Mouse (Mus musculus): Measurements from ENCODE around the gene Stum. TPM values are rescaled to one million over a fixed set of nuclear protein-coding genes. Genes with fewer than 3 reads are reported as not detected.

Gene Stum
- polyA plus RNA-seq, 1 experiment from 2014 or later = 1.6 TPM

GRCm38 (mm10) chr1:180388481-180388880, 94.8 kb downstream of the Stum start:
- no peaks in the 10 kb centered on the region for H3K27me3 ChIP-seq (replicated peaks)
- peaks cover 32% of the 10 kb centered on the region for H3K4me1 ChIP-seq
- WGBS = 26% methylated on average over 1 of the region's 1 CpGs
- H3K4me2 ChIP-seq = no peak overlapping the region
- H3K9ac ChIP-seq = no peak overlapping the region
- H3K4me3 ChIP-seq (replicated peaks) = no peak overlapping the region
- peak overlapping the region; percentile 92; the same call in 1 of the 2 replicates for H3K27ac ChIP-seq
- no peaks in the 10 kb centered on the region for H3K9me3 ChIP-seq
- no peak for ATAC-seq (ENCODE audit: insufficient read depth, low FRiP score, low read depth)
- no peaks in the 10 kb centered on the region for H3K36me3 ChIP-seq

GRCm38 (mm10) chr1:180387750-180388480, 95.4 kb downstream of the Stum start:
- 10% methylated on average over 11 of the region's 11 CpGs for WGBS
- Histone ChIP-seq H3K36me3 (no peaks in the 10 kb centered on the region), H3K4me1 (peaks cover 32% of the 10 kb centered on the region), H3K9me3 (no peaks in the 10 kb centered on the region), H3K4me3 (replicated peaks) (peak overlapping the region; percentile 40), H3K9ac (no peak overlapping the region), H3K27ac (peak overlapping the region; percentile 92), H3K4me2 (peak overlapping the region; percentile 74), H3K27me3 (replicated peaks) (no peaks in the 10 kb centered on the region)
- ATAC-seq (ENCODE audit: insufficient read depth, low FRiP score, low read depth) = no peak

- Histone ChIP-seq H3K9ac (peak overlapping the region; percentile 30; the same call in 1 of the 2 replicates), H3K27ac (peak overlapping the region; percentile 92), H3K4me1 (peaks cover 32% of the 10 kb centered on the region), H3K27me3 (replicated peaks) (no peaks in the 10 kb centered on the region), H3K4me3 (replicated peaks) (peak overlapping the region; percentile 40), H3K9me3 (no peaks in the 10 kb centered on the region), H3K36me3 (no peaks in the 10 kb centered on the region), H3K4me2 (peak overlapping the region; percentile 74)
- peak; percentile 96 for ATAC-seq (ENCODE audit: insufficient read depth, low FRiP score, low read depth)
- WGBS = 2% methylated on average over 27 of the region's 27 CpGs
Measured at GRCm38 (mm10) chr1:180386951-180387749, 96.2 kb downstream of the Stum start.

- Histone ChIP-seq H3K27me3 (replicated peaks) (no peaks in the 10 kb centered on the region), H3K9me3 (no peaks in the 10 kb centered on the region), H3K9ac (no peak overlapping the region), H3K4me1 (peaks cover 25% of the 10 kb centered on the region), H3K36me3 (no peaks in the 10 kb centered on the region), H3K4me2 (no peak overlapping the region), H3K27ac (no peak overlapping the region), H3K4me3 (replicated peaks) (no peak overlapping the region)
- ATAC-seq (ENCODE audit: insufficient read depth, low FRiP score, low read depth) = no peak
- WGBS = 75% methylated on average over 6 of the region's 6 CpGs
Measured at GRCm38 (mm10) chr1:180385308-180385707, 98.0 kb downstream of the Stum start.

- ATAC-seq (ENCODE audit: insufficient read depth, low FRiP score, low read depth) = no peak
- H3K27me3 ChIP-seq (replicated peaks) = no peaks in the 10 kb centered on the region
- H3K27ac ChIP-seq = peak overlapping the region; percentile 2
- H3K9ac ChIP-seq = no peak overlapping the region
- no peaks in the 10 kb centered on the region for H3K36me3 ChIP-seq
- H3K4me3 ChIP-seq (replicated peaks) = no peak overlapping the region
- H3K4me1 ChIP-seq = peaks cover 22% of the 10 kb centered on the region
- 48% methylated on average over 10 of the region's 10 CpGs for WGBS
- no peak overlapping the region for H3K4me2 ChIP-seq
- no peaks in the 10 kb centered on the region for H3K9me3 ChIP-seq
Measured at GRCm38 (mm10) chr1:180384486-180384885, 98.8 kb downstream of the Stum start.

- H3K4me1 ChIP-seq = peaks cover 17% of the 10 kb centered on the region
- WGBS = 93% methylated on average over 8 of the region's 8 CpGs
- H3K27ac ChIP-seq = no peak overlapping the region
- H3K9ac ChIP-seq = no peak overlapping the region
- H3K36me3 ChIP-seq = no peaks in the 10 kb centered on the region
- no peak overlapping the region for H3K4me3 ChIP-seq (replicated peaks)
- H3K9me3 ChIP-seq = no peaks in the 10 kb centered on the region
- ATAC-seq (ENCODE audit: insufficient read depth, low FRiP score, low read depth) = no peak
- H3K27me3 ChIP-seq (replicated peaks) = no peaks in the 10 kb centered on the region
- H3K4me2 ChIP-seq = no peak overlapping the region
Measured at GRCm38 (mm10) chr1:180383884-180384283, 99.4 kb downstream of the Stum start.

Other genes with a start within 250 kb of the Stum start
- 19.2 and 20.3 TPM in 2 replicates for gene Psen2, start 220.1 kb downstream of the Stum start, polyA plus RNA-seq (2015; fragmentation: Nextera tagmentation; extraction: Ambion mirVana)
- gene Itpkb, start 153.0 kb downstream of the Stum start, polyA plus RNA-seq (2015; fragmentation: Nextera tagmentation; extraction: Ambion mirVana) = 8.9 and 9.4 TPM in 2 replicates
- gene Parp1, start 85.4 kb upstream of the Stum start, polyA plus RNA-seq (2015; fragmentation: Nextera tagmentation; extraction: Ambion mirVana) = 113 and 125 TPM in 2 replicates
- 15.9 and 18.0 TPM in 2 replicates for gene Lin9, start 157.6 kb upstream of the Stum start, polyA plus RNA-seq (2015; fragmentation: Nextera tagmentation; extraction: Ambion mirVana)
- gene Mixl1, start 213.5 kb upstream of the Stum start, polyA plus RNA-seq (2015; fragmentation: Nextera tagmentation; extraction: Ambion mirVana) = 0.28 TPM in 2 replicates
- gene Acbd3, start 242.5 kb upstream of the Stum start, polyA plus RNA-seq (2015; fragmentation: Nextera tagmentation; extraction: Ambion mirVana) = 23.7 and 23.9 TPM in 2 replicates